Mouse (Mus musculus) neural tube, embryonic 15.5 days (tissue): ENCODE results near the gene Gm45234. TPM values are rescaled to one million over a fixed set of nuclear protein-coding genes. Genes with fewer than 3 reads are reported as not detected.
A peak's percentile ranks its signal among the peaks of the same experiment; 100 is the strongest.

Source experiments
- ATAC-seq: fragments of 200-750 bp; cut with Nextera tagmentation; 2 replicates; pipeline ENCODE4 v1.8.0; 2017; ENCODE audit warnings: mild to moderate bottlenecking, moderate TSS enrichment, moderate library complexity; ENCODE audit not compliant: low FRiP score
- H3K27ac ChIP-seq: fragments of 300-500 bp; sonication (generic); replicated peaks from 2 replicates; pipeline ENCODE4 v1.5.1; 2015; ENCODE audit warnings: mild to moderate bottlenecking, inconsistent platforms
- H3K27me3 ChIP-seq: fragments of 300-500 bp; sonication (generic); replicated peaks from 2 replicates; pipeline ENCODE4 v1.6.1; 2015; ENCODE audit warnings: inconsistent platforms
- H3K36me3 ChIP-seq: fragments of 300-500 bp; sonication (generic); 2 replicates; pipeline ENCODE4 v1.6.1; 2015; ENCODE audit warnings: inconsistent platforms
- H3K4me1 ChIP-seq: fragments of 300-500 bp; sonication (generic); 2 replicates; pipeline ENCODE4 v1.6.1; 2015; ENCODE audit warnings: inconsistent platforms
- H3K4me2 ChIP-seq: fragments of 300-500 bp; sonication (generic); 2 replicates; pipeline ENCODE4 v1.6.1; 2015; ENCODE audit warnings: inconsistent platforms, mild to moderate bottlenecking, moderate library complexity
- H3K4me3 ChIP-seq: fragments of 300-500 bp; sonication (generic); replicated peaks from 2 replicates; pipeline ENCODE4 v1.5.1; 2015; ENCODE audit warnings: mild to moderate bottlenecking, inconsistent platforms
- H3K9ac ChIP-seq: fragments of 300-500 bp; sonication (generic); replicated peaks from 2 replicates; pipeline ENCODE4 v1.6.1; 2015; ENCODE audit warnings: mild to moderate bottlenecking, inconsistent platforms
- H3K9me3 ChIP-seq: fragments of 300-500 bp; sonication (generic); replicated peaks from 2 replicates; pipeline ENCODE4 v1.6.1; 2016; ENCODE audit warnings: inconsistent platforms
- WGBS: fragments of 180-500 bp; shearing (Covaris S2); methylation state at CpG from one replicate; pipeline ENCODE4 v1.1.7; 2015; ENCODE audit warnings: mixed read lengths; 5-methylcytosine and 5-hydroxymethylcytosine counted together
- polyA plus RNA-seq: library from polyadenylated mRNA; unstranded; fragments of >200 nt; fragmentation: Nextera tagmentation; extraction: Ambion mirVana; gene quantifications from 2 replicates; pipeline ENCODE4 v1.2.1, GENCODE M21; 2015

Gm45234 gene
- polyA plus RNA-seq, 1 experiment from 2014 or later: not detected

DNA sequence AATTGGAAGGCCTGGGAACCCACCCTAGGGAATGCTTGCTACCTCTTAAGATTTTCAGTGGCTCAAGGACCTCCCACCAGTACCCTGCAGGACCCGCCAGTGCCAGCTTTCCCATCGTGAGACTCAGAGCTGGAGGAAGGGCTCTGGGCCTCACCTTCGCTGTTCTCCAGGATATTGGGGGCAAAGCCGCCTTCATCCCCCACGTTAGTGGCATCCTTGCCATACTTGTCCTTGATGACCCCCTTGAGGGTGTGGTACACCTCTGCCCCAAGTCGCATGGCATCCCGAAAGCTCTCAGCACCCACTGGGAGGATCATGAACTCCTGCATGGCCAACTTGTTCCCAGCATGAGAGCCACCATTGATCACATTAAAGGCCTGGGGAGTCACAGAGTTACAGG, 10.1 kb upstream of the Gm45234 start:
- WGBS: 81% methylated on average over 7 of the region's 7 CpGs
- no peak for ATAC-seq
- Histone ChIP-seq H3K27me3 (no peaks in the 10 kb centered on the region; the same call in none of the 2 replicates), H3K9me3 (no peaks in the 10 kb centered on the region), H3K36me3 (peaks cover 17% of the 10 kb centered on the region; the same call in 1 of the 2 replicates), H3K4me1 (peaks cover 32% of the 10 kb centered on the region), H3K4me3 (no peak overlapping the region), H3K4me2 (no peak overlapping the region), H3K9ac (no peak overlapping the region), H3K27ac (no peak overlapping the region)

DNA sequence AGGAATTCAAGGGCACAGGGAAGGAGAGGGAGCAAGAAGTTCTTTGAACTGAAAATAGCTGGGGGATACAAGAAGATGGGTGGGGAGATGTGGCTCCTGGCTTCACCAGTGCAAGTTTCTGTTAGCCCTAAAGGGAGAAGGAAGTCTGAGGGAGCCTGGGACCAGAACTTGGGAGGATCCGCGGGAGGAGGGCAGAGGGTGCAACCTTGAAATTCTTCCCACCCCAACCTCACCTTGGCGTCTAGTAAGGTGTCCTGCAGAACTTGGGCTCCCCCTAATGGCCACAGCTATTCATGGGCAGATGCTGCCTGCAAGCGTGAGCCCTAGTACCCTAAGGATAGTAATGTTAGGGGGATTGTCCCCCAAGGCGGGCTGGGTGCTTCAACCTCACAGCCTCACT, 3.4 kb upstream of the Gm45234 start:
- no peak for ATAC-seq
- 0 out of 2 replicates have a peak, but pooled peaks cover 13% of the 10 kb centered on the region for H3K36me3 ChIP-seq
- H3K9ac ChIP-seq: 0 out of 2 replicates have a peak overlapping the region, but pooled peaks have one; percentile 1
- WGBS: 2% methylated on average over 5 of the region's 5 CpGs
- peak overlapping the region; percentile 98 for H3K27ac ChIP-seq
- no peaks in the 10 kb centered on the region for H3K9me3 ChIP-seq
- peaks cover 36% of the 10 kb centered on the region for H3K4me1 ChIP-seq
- H3K27me3 ChIP-seq: no peaks in the 10 kb centered on the region
- no peak overlapping the region for H3K4me3 ChIP-seq
- H3K4me2 ChIP-seq: peak overlapping the region; percentile 90; the same call in 1 of the 2 replicates

DNA sequence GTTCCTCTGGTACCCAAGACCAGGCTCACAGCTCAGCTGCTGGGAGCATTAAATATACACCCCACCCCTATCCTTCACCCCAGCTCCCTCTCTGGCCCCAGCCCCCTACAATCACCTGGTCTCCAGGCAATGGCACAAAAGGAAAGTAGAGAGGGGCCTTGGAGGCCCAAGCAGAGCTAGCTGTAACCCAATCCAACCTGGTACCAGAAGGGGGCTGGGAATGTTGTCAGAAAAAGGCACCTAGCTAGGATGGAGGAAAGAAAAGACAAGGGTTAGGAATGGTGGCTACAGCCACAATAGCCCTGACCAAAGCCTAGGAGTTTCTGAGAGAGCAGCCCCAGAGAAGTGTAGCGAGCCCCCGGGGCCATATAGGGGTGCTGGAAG, 3.0 kb upstream of the Gm45234 start:
- Histone ChIP-seq H3K4me3 (no peak overlapping the region), H3K9ac (0 out of 2 replicates have a peak overlapping the region, but pooled peaks have one; percentile 1), H3K4me2 (peak overlapping the region; percentile 90; the same call in 1 of the 2 replicates), H3K27me3 (no peaks in the 10 kb centered on the region), H3K4me1 (peaks cover 40% of the 10 kb centered on the region), H3K27ac (peak overlapping the region; percentile 98), H3K36me3 (0 out of 2 replicates have a peak, but pooled peaks cover 13% of the 10 kb centered on the region), H3K9me3 (no peaks in the 10 kb centered on the region)
- 56% methylated on average over 2 of the region's 2 CpGs for WGBS
- ATAC-seq: no peak

DNA sequence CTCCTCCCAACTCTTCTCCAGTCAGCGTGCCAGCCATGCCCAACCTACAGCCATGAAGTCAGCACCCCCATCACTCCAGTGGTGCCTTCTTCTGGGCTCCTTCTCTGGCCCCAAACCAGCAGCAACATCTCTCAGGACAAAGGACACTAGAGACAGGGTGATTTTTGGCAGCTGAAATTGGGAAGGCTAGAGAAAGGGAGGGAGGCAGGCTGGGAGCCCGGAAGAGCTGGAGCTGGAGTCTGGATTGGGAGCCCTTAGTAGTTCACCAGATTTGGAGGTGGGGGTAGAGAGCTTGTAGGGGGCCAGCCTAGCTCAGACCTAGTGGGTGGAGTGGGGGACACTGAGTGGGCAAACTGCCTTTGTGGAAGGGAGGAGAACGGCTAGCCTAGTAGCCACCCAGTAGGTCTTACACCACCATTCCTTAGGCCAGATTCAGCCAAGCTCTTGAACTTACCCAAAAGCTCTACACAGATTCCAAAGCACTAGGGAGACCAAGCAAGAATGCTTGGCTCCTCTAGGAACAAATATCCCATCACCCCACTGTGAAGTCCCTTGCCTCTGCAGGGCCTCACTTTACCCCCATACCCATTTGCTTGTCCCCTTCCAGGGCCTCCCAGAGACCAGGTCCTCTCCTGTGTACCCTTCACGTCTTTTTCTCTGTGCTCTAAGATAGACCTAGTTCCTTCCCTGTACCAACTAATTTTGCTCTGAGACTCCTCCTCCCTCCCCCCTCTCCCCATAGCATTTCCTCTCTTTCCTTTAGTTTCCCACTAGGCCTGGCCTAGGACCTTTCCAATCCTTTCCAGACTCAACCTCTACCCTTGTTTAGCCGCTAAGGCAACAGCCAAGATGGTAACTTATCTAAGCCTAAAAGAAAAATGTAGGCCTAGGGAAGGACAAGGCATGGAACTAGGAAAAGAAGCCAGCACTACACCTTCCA, 2.4 kb upstream of the Gm45234 start:
- peaks cover 47% of the 10 kb centered on the region for H3K4me1 ChIP-seq
- peak overlapping the region; percentile 95; the same call in 1 of the 2 replicates for H3K9ac ChIP-seq
- 26% methylated on average over 5 of the region's 5 CpGs for WGBS
- 0 out of 2 replicates have a peak, but pooled peaks have one; percentile 4 for ATAC-seq
- 0 out of 2 replicates have a peak, but pooled peaks cover 13% of the 10 kb centered on the region for H3K36me3 ChIP-seq
- H3K27ac ChIP-seq: peak overlapping the region; percentile 98
- no peaks in the 10 kb centered on the region for H3K9me3 ChIP-seq
- peak overlapping the region; percentile 90 for H3K4me2 ChIP-seq
- H3K27me3 ChIP-seq: no peaks in the 10 kb centered on the region
- peak overlapping the region; percentile 74 for H3K4me3 ChIP-seq

DNA sequence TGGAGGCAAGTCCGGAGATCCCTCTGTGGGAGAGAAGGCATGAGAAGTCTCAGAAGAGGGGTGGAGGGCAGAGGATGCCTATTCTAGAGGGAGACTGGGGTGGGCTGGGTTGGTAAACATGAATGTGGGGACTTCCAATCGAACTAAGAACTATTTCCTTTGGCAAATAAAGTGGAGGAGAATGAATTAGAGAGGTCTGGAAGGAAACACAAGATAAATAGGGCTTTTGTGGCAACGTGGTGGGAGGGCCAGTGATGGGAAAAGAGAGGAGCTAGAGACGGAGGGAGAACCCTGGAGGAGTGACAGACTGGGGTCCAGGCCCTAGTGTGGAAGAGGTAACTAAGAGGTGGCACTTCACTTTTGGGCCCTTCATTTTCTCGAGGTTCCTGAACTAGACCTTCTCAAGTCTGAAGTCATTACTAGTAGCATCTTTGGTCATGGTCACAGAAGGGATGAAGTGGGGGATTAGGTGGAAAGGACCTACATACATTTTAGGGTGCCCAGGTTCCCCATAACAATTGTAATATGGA, 1.6 kb upstream of the Gm45234 start:
- Histone ChIP-seq H3K36me3 (0 out of 2 replicates have a peak, but pooled peaks cover 7% of the 10 kb centered on the region), H3K4me1 (peaks cover 55% of the 10 kb centered on the region), H3K27ac (peak overlapping the region; percentile 98), H3K4me3 (peak overlapping the region; percentile 74), H3K9me3 (no peaks in the 10 kb centered on the region), H3K4me2 (peak overlapping the region; percentile 90), H3K9ac (peak overlapping the region; percentile 95), H3K27me3 (no peaks in the 10 kb centered on the region)
- 8% methylated on average over 5 of the region's 5 CpGs for WGBS
- no peak for ATAC-seq

DNA sequence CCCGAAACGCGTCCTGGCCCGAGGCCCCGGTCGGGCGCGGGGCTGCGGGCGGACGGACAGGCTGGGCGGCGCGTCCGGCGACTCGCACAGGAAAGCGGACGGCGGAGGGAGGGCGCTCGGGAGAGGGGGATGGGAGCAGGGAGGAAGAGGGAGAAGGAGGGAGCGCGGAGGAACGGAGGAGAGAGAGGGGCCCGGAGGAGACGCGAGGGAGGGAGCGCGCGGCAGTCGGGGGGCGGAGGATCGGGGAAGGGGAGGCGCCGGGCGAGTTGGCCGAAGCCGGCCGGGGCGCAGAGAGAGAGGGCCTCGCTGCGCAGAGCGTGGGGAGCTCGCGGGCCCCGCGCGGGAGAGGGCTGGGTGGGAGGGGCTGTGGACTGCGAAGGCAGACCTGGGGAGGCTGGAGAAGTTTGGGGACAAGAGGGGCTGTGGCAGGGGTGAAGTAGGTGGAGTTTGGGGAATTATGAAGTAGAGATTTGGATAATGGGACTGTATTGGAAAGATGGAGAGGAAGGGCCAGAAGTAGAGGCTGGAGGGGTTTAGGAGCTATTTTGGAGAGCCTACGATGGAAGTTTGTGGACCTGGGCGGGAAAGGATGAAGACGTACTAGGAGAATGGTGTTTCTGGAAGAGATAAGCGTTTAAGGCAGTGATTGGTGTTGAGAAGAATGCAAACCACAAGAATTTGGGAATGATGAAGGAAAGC, 980 bp upstream of the Gm45234 start:
- peak overlapping the region; percentile 95 for H3K9ac ChIP-seq
- WGBS: under 1% methylated on average over 51 of the region's 54 CpGs
- H3K4me3 ChIP-seq: peak overlapping the region; percentile 74
- peak overlapping the region; percentile 98 for H3K27ac ChIP-seq
- no peaks in the 10 kb centered on the region for H3K27me3 ChIP-seq
- peak overlapping the region; percentile 90 for H3K4me2 ChIP-seq
- no peaks in the 10 kb centered on the region for H3K9me3 ChIP-seq
- H3K36me3 ChIP-seq: 0 out of 2 replicates have a peak, but pooled peaks cover 6% of the 10 kb centered on the region
- H3K4me1 ChIP-seq: peaks cover 60% of the 10 kb centered on the region
- peak; percentile 85 for ATAC-seq

DNA sequence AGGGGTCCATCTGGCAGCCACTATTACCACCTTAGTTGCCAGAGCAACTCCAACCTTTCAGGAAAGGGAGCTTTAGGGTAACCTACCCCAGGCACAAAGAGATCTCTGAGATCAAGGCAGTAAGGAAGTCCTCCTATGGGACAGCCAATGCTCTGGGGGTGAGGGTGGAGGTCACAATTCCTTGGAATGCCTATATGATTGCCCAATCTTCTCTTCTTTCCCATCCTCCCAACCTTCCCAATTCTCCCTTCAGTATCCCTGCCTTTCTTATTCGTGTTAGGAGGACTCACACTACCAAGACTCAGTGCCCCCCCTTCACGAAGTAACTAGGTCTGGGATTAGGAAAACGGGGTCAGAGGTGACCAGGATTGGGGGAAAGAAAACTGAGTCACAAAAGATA, 515 bp downstream of the Gm45234 start:
- ATAC-seq: no peak
- Histone ChIP-seq H3K27ac (peak overlapping the region; percentile 98), H3K4me1 (peaks cover 66% of the 10 kb centered on the region), H3K9ac (peak overlapping the region; percentile 95), H3K27me3 (no peaks in the 10 kb centered on the region), H3K9me3 (no peaks in the 10 kb centered on the region), H3K36me3 (no peaks in the 10 kb centered on the region), H3K4me3 (peak overlapping the region; percentile 74), H3K4me2 (peak overlapping the region; percentile 90)
- 5% methylated on average over 3 of the region's 3 CpGs for WGBS

DNA sequence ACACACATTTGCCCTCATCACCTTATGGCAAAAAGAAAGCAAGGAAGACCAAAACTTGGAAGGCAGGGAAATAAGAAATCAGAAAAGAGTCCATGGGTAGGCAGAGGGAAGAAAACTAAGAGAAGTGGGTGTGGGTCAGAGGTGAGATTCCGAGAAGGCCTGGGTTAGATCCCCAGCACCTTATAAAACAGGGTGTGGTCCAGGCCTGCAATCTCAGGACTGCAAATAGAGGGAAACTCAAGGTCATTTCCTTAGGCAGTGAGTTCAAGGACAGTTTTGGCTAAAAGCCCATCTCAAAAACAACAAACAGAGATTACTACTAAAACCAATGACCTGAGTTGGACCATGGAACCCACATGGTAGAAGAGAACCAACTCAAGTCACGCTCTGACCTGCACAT, 2.0 kb downstream of the Gm45234 start:
- Histone ChIP-seq H3K27ac (no peak overlapping the region), H3K4me3 (no peak overlapping the region), H3K4me1 (peaks cover 66% of the 10 kb centered on the region), H3K36me3 (peaks cover 11% of the 10 kb centered on the region), H3K9me3 (no peaks in the 10 kb centered on the region), H3K4me2 (peak overlapping the region; percentile 90), H3K9ac (no peak overlapping the region), H3K27me3 (no peaks in the 10 kb centered on the region)
- ATAC-seq: no peak
- WGBS: 89% methylated on average over 2 of the region's 2 CpGs

DNA sequence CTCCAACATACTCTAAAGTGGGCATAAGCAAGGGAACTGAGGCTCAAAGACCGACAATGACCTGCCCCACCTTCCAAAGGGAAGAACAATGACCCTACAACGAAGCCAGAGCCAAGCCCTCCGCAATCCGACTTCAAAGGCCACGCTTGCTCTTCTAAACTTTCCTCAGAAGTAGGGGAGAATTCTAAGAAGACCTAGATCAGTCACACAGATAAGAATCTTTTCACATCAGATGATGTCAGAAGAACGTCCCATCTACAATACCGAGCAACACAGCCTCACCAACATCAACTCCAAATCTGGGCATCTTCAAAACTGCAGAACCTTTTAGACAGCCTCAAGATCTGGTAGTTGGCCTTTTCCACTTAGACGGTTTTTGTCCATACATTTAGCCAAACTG, 5.4 kb downstream of the Gm45234 start:
- H3K4me3 ChIP-seq: no peak overlapping the region
- H3K9me3 ChIP-seq: no peaks in the 10 kb centered on the region
- WGBS: 89% methylated on average over 8 of the region's 8 CpGs
- peaks cover 61% of the 10 kb centered on the region for H3K4me1 ChIP-seq
- peaks cover 34% of the 10 kb centered on the region for H3K36me3 ChIP-seq
- H3K9ac ChIP-seq: no peak overlapping the region
- H3K27ac ChIP-seq: no peak overlapping the region
- H3K4me2 ChIP-seq: no peak overlapping the region
- H3K27me3 ChIP-seq: no peaks in the 10 kb centered on the region
- no peak for ATAC-seq

DNA sequence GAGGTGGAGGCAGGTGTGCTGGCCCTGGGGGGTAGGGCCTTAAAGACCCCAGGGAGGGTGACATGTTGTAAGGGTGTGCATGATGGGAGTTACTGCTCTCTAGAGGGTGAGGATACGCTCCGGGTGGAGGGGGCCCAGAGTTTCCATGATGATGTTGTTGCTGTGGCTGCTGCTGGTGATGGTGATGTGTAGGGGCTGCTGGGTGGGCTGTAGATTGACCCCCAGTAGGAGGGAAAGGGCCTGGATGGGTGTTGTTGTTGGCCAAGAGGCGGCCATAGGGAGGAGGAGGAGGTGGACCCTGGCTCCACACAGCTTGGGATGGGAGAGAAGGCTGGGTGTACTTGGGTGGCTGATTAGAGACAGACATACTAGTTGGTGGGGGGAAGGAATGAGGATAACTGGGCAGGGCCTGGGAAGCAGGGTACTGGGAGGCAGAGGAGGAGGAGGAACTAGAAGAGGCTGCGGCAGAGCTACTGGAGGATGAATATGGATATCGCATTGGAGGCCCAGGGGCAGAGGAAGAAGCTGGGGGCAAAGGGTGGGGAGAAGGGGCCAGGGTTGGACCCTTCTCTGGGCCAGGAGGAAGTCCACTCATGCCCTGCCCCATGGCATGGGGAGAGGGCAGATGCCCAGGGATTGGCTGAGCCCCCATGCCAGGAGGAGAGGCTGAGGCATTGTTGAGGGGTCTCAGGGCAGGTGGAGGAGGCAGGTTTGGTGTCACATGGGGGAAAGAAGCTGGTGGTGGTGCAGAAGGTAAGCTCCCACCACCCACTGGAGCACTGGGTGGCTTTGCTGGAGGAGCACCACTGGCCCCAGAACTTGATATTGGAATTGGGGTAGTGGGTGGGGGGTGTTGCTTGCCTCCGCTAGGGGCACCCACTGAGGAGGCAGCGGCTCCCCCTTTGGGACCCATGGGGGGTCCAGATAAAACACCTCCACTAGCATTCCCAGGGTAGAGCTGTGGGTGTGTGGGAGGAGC, 8.9 kb downstream of the Gm45234 start:
- Histone ChIP-seq H3K27me3 (no peaks in the 10 kb centered on the region), H3K9ac (0 out of 2 replicates have a peak overlapping the region, but pooled peaks have one; percentile 10), H3K4me1 (peaks cover 46% of the 10 kb centered on the region), H3K36me3 (peaks cover 62% of the 10 kb centered on the region), H3K27ac (peak overlapping the region; percentile 87), H3K4me2 (peak overlapping the region; percentile 81), H3K4me3 (no peak overlapping the region), H3K9me3 (no peaks in the 10 kb centered on the region)
- WGBS: 82% methylated on average over 7 of the region's 7 CpGs
- no peak for ATAC-seq
